Mouse (Mus musculus) gastrocnemius, postnatal 14 days (tissue): ENCODE data around the gene Pard3. TPM values are rescaled to one million over a fixed set of nuclear protein-coding genes. Genes with fewer than 3 reads are reported as not detected.

Experiments
- DNase-seq: peaks from one replicate; pipeline ENCODE4 v3.0.0; 2021; ENCODE audit warnings: mixed read lengths
- intact Hi-C: fragments of 180-260 bp; cut with DNase I; formaldehyde crosslinking; loops from one replicate; pipeline ENCODE4 v1.15.1; 2025; ENCODE audit warnings: low total_unique reads
- total RNA-seq, 2 experiments: library from RNA; stranded (reverse); gene quantifications; 2 replicates each; pipeline ENCODE4 v1.2.3; 2021

Gene Pard3
- total RNA-seq, 2 experiments from 2014 or later = 23.9 to 25.7 TPM

GRCm38 (mm10) chr8:127540273-127540672 is 476.6 kb downstream of the Pard3 start:
- no peak for DNase-seq
- intact Hi-C loops = no loop called here

GRCm38 (mm10) chr8:127542162-127542561 is 478.5 kb downstream of the Pard3 start:
- DNase-seq = no peak
- intact Hi-C loops = no loop called here

GRCm38 (mm10) chr8:127543676-127544075 is 480.0 kb downstream of the Pard3 start:
- no peak for DNase-seq
- intact Hi-C loops = no loop called here

- DNase-seq = no peak
- intact Hi-C loops = no loop called here
These were observed 482.5 kb downstream of the Pard3 start for GRCm38 (mm10) chr8:127546161-127546560.

GRCm38 (mm10) chr8:127550928-127551327 is 487.2 kb downstream of the Pard3 start:
- intact Hi-C loops = no loop called here
- DNase-seq = no peak

- intact Hi-C loops = no loop called here
- DNase-seq = no peak
These were observed 488.5 kb downstream of the Pard3 start for GRCm38 (mm10) chr8:127552161-127552595.

GRCm38 (mm10) chr8:127552836-127553235 is 489.1 kb downstream of the Pard3 start:
- intact Hi-C loops = no loop called here
- no peak for DNase-seq

- DNase-seq = no peak
- intact Hi-C loops = no loop called here
These were observed 489.9 kb downstream of the Pard3 start for GRCm38 (mm10) chr8:127553582-127553981.

- DNase-seq = no peak
- intact Hi-C loops = no loop called here
These were observed 492.1 kb downstream of the Pard3 start for GRCm38 (mm10) chr8:127555795-127556194.

- DNase-seq = no peak
- intact Hi-C loops = no loop called here
These were observed 493.3 kb downstream of the Pard3 start for GRCm38 (mm10) chr8:127556964-127557363.

- DNase-seq = no peak
These were observed 493.9 kb downstream of the Pard3 start for GRCm38 (mm10) chr8:127557566-127557965.

GRCm38 (mm10) chr8:127563634-127564033 is 499.9 kb downstream of the Pard3 start:
- intact Hi-C loops = no loop called here
- DNase-seq = no peak

More at GRCm38 (mm10) chr8:127557566-127557965, 493.9 kb downstream of the Pard3 start:
- intact Hi-C loops = no loop called here

GRCm38 (mm10) chr8:127564426-127564825 is 500.7 kb downstream of the Pard3 start:
- intact Hi-C loops = no loop called here
- no peak for DNase-seq

GRCm38 (mm10) chr8:127569212-127569611 is 505.5 kb downstream of the Pard3 start:
- DNase-seq = no peak
- intact Hi-C loops = no loop called here

- intact Hi-C loops = no loop called here
- DNase-seq = no peak
These were observed 506.8 kb downstream of the Pard3 start for GRCm38 (mm10) chr8:127570527-127570926.

- intact Hi-C loops = no loop called here
- no peak for DNase-seq
These were observed 508.8 kb downstream of the Pard3 start for GRCm38 (mm10) chr8:127572493-127572892.

GRCm38 (mm10) chr8:127576657-127577056 is 513.0 kb downstream of the Pard3 start:
- DNase-seq = no peak
- intact Hi-C loops = no loop called here

GRCm38 (mm10) chr8:127577656-127578055 is 514.0 kb downstream of the Pard3 start:
- no peak for DNase-seq
- intact Hi-C loops = no loop called here

- DNase-seq = no peak
- intact Hi-C loops = no loop called here
These were observed 515.7 kb downstream of the Pard3 start for GRCm38 (mm10) chr8:127579436-127579835.

GRCm38 (mm10) chr8:127583429-127583828 is 519.7 kb downstream of the Pard3 start:
- no peak for DNase-seq
- intact Hi-C loops = no loop called here

- intact Hi-C loops = no loop called here
- DNase-seq = no peak
These were observed 521.9 kb downstream of the Pard3 start for GRCm38 (mm10) chr8:127585618-127586017.

- no peak for DNase-seq
- intact Hi-C loops = no loop called here
These were observed 523.0 kb downstream of the Pard3 start for GRCm38 (mm10) chr8:127586681-127587080.
